Mouse (Mus musculus): Measurements from ENCODE around the gene Rdh11.

- TF ChIP-seq POLR2A (IDR thresholded peaks at IDR 0.05; ENCODE audit: control insufficient read depth, extremely low read depth, insufficient read depth, low read length, poor library complexity) (peak; percentile 81), CTCF (IDR thresholded peaks at IDR 0.05; ENCODE audit: borderline replicate concordance, control insufficient read depth, extremely low read depth, insufficient read depth, low read length, poor library complexity) (peak; percentile 65)
These were observed 19.8 kb downstream of the Rdh11 start, which contains the start of gene Vti1b for GRCm38 (mm10) chr12:79172019-79172941.

Data from thymus, adult 2 months (tissue).